Mouse (Mus musculus): Measurements from ENCODE around the gene Prim2.

GRCm38 (mm10) chr1:33536272-33537004 is 133.2 kb downstream of the Prim2 start:
- TF ChIP-seq CTCF (IDR thresholded peaks at IDR 0.05; ENCODE audit: low read depth, low read length) (no peak), POLR2A (IDR thresholded peaks at IDR 0.05; ENCODE audit: borderline replicate concordance, low read depth, low read length) (no peak)

All from bone marrow macrophage, adult 2 months (primary cell).